Mouse (Mus musculus) ES-Bruce4 (cell line): ENCODE measurements around the gene Tsen54.

Source experiments
- EP300 ChIP-seq: IDR thresholded peaks from 2 replicates; pipeline ENCODE4 v1.6.1; 2011; ENCODE audit warnings: low read depth, low read length; ENCODE audit not compliant: insufficient read depth
- POLR2A ChIP-seq: IDR thresholded peaks from one replicate; pipeline ENCODE4 v1.8.1; 2011; ENCODE audit warnings: low read length; ENCODE audit not compliant: insufficient read depth

DNA sequence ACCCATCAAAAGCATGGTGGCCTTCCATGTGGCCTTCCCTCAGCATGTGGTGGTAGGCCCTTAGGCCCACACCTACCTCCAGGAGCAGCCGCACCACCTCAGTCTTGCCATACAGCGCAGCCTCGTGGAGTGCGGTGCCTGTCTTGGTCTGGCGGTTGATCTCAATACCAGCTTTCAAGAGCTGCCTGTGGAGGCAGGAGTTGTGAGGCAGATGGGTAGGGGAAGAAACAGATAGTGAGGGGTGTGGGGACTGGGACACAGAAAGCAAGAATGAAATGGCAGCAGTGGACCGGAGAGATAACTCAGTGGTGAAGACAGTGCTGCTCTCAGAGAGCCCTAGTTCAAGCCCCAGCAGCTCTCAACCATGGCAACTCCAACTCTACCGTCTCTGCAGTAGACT lies 9.5 kb upstream of the Tsen54 start:
- TF ChIP-seq EP300 (no peak), POLR2A (no peak)
